Mouse (Mus musculus): ENCODE results near the gene Esp23.
"Not testable (repeated sequence)": the region's sequence is repeated elsewhere in the genome, so short reads cannot be mapped to it uniquely, and the experiment has no call there.

The Esp23 gene

GRCm38 (mm10) chr17:39076937-39077336 lies at the start of gene Esp23:
TSS of gene Esp23 (minus strand) at chr17:39077037.
- DNase-seq = no peak

GRCm38 (mm10) chr17:39107126-39107525 lies 30.3 kb upstream of the Esp23 start:
- not testable (repeated sequence) for DNase-seq

- DNase-seq = no peak
These were observed 18.2 kb upstream of the Esp23 start, which contains the start of gene Esp22 for GRCm38 (mm10) chr17:39095034-39095433. TSS of gene Esp22 (plus strand) at chr17:39095334.

- no peak for DNase-seq
These were observed 13.2 kb downstream of the Esp23 start for GRCm38 (mm10) chr17:39063641-39064040.

- DNase-seq = no peak
These were observed 33.6 kb downstream of the Esp23 start, which contains the start of gene Gm21903 for GRCm38 (mm10) chr17:39043241-39043640. TSS of gene Gm21903 (minus strand) at chr17:39043341.

- not testable (repeated sequence) for DNase-seq
These were observed 40.4 kb downstream of the Esp23 start, which contains the start of gene Esp24 for GRCm38 (mm10) chr17:39036395-39036794. TSS of gene Esp24 (plus strand) at chr17:39036695.
